In genomic region chr1:39017871-39018270, GRCm38 (mm10) we compare ENCODE assay signal across 29 mouse cellular contexts.
"Had no signal": no experiment of that assay in that cellular context is flagged by ENCODE, and none has a peak within 500 bp of the region (broad histone marks: within the 10 kb centered on the region; RNA-seq: fewer than 3 reads in every experiment).

No protein-coding gene starts in this region.

- H3K27me3 ChIP-seq: heart, embryonic 15.5 days; hindbrain, embryonic 12.5 days; hindbrain, embryonic 13.5 days; hindbrain, embryonic 15.5 days; intestine, embryonic 15.5 days; kidney, embryonic 15.5 days had no signal

- H3K4me1 ChIP-seq: heart, embryonic 12.5 days; heart, embryonic 13.5 days; heart, embryonic 15.5 days; hindbrain, embryonic 10.5 days; hindbrain, embryonic 12.5 days; hindbrain, embryonic 13.5 days; hindbrain, embryonic 15.5 days; intestine, embryonic 15.5 days; kidney, embryonic 15.5 days had no signal

- H3K36me3 ChIP-seq: heart, embryonic 12.5 days; heart, embryonic 13.5 days; heart, embryonic 15.5 days; hindbrain, embryonic 10.5 days; hindbrain, embryonic 12.5 days; hindbrain, embryonic 13.5 days; hindbrain, embryonic 15.5 days; intestine, embryonic 15.5 days; kidney, embryonic 15.5 days had no signal

- H3K27ac ChIP-seq: heart, embryonic 13.5 days; heart, embryonic 15.5 days; hindbrain, embryonic 10.5 days; hindbrain, embryonic 12.5 days; hindbrain, embryonic 13.5 days; hindbrain, embryonic 14.5 days; hindbrain, embryonic 15.5 days; hindbrain, postnatal 0 days; intestine, embryonic 15.5 days; kidney, embryonic 15.5 days; kidney, postnatal 0 days; layer of hippocampus, adult 2 months had no signal

- DNase-seq: heart, postnatal 10 days; heart, postnatal 14 days; heart, postnatal 36 days; heart, postnatal 4 days; kidney, adult 11 months; kidney, adult 18-20 months; kidney, adult 2 months; kidney, adult 8-10 months; kidney, adult 9 months; kidney, postnatal 10 days; kidney, postnatal 14 days; kidney, postnatal 25 days; kidney, postnatal 36 days; kidney, postnatal 4 days; layer of hippocampus, adult 9-11 months; layer of hippocampus, postnatal 36 days had no signal

- H3K9me3 ChIP-seq: heart, embryonic 12.5 days; heart, embryonic 13.5 days; heart, embryonic 15.5 days; hindbrain, embryonic 10.5 days; hindbrain, embryonic 12.5 days; hindbrain, embryonic 13.5 days; hindbrain, embryonic 15.5 days; intestine, embryonic 15.5 days; kidney, embryonic 15.5 days had no signal

- H3K4me3 ChIP-seq: heart, embryonic 12.5 days; heart, embryonic 13.5 days; heart, embryonic 15.5 days; hindbrain, embryonic 10.5 days; hindbrain, embryonic 12.5 days; hindbrain, embryonic 13.5 days; hindbrain, embryonic 15.5 days; intestine, embryonic 15.5 days; kidney, embryonic 15.5 days; layer of hippocampus, adult 2 months had no signal
